Mouse (Mus musculus): ENCODE results near the gene Gm5737. TPM values are rescaled to one million over a fixed set of nuclear protein-coding genes. Genes with fewer than 3 reads are reported as not detected.

The Gm5737 gene
- total and polyA plus RNA-seq, 3 experiments, result 0.34 to 0.70 TPM; not detected in 1

- no peaks in the 10 kb centered on the region for H3K79me2 ChIP-seq (replicated peaks; ENCODE audit: control insufficient read depth, insufficient read depth, low read length)
- TF ChIP-seq EP300 (IDR thresholded peaks at IDR 0.05; ENCODE audit: insufficient read depth, low read depth, low read length), result no peak
- no peak for TF ChIP-seq CTCF (IDR thresholded peaks at IDR 0.05)
- H3K9ac ChIP-seq (ENCODE audit: low read depth, low read length), result no peak overlapping the region
- no peaks in the 10 kb centered on the region for H3K27me3 ChIP-seq (ENCODE audit: control insufficient read depth, insufficient read depth, low read length)
- 96% methylated on average over 4 of the region's 4 CpGs for WGBS
- intact Hi-C loops (cut with DNase I), result no loop called here
- no peak overlapping the region for H3K4me3 ChIP-seq
- H3K4me1 ChIP-seq (ENCODE audit: control insufficient read depth, insufficient read depth, low read length), result peaks cover 1% of the 10 kb centered on the region; the same call in 1 of the 2 replicates
- no peak for DNase-seq
- H3K36me3 ChIP-seq (ENCODE audit: control insufficient read depth, insufficient read depth, low read length), result no peaks in the 10 kb centered on the region; the same call in none of the 2 replicates
- H3K27ac ChIP-seq, result no peak overlapping the region
These were observed 68.6 kb downstream of the Gm5737 start for GRCm38 (mm10) chr7:120880770-120881169.

Other genes with a start within 250 kb of the Gm5737 start
- gene Uqcrc2, start 177.2 kb upstream of the Gm5737 start, total RNA-seq (2021), result 1,000 to 10,000 TPM; 1,049 to 1,165 TPM
- gene Uqcrc2, start 177.2 kb upstream of the Gm5737 start, polyA plus RNA-seq (2012; rRNA removed), result 476 and 1,108 TPM in 2 replicates
- gene Pdzd9, start 142.0 kb upstream of the Gm5737 start, total RNA-seq (2021), result not detected
- not detected in 2 replicates for gene Pdzd9, start 142.0 kb upstream of the Gm5737 start, polyA plus RNA-seq (2012; rRNA removed)
- gene Mosmo, start 134.7 kb upstream of the Gm5737 start, total RNA-seq (2021), result 10 to 100 TPM; 27.8 to 29.6 TPM
- 27.5 and 32.0 TPM in 2 replicates for gene Mosmo, start 134.7 kb upstream of the Gm5737 start, polyA plus RNA-seq (2012; rRNA removed)
- 1 to 10 TPM; 3.1 to 5.0 TPM for gene Vwa3a, start 73.0 kb upstream of the Gm5737 start, total RNA-seq (2021)
- 4.5 and 7.9 TPM in 2 replicates for gene Vwa3a, start 73.0 kb upstream of the Gm5737 start, polyA plus RNA-seq (2012; rRNA removed)
- 10 to 100 TPM; 23.9 to 28.9 TPM for gene Eef2k, start 30.5 kb downstream of the Gm5737 start, total RNA-seq (2021)
- gene Eef2k, start 30.5 kb downstream of the Gm5737 start, polyA plus RNA-seq (2012; rRNA removed), result 22.8 and 27.4 TPM in 2 replicates
- gene Polr3e, start 105.4 kb downstream of the Gm5737 start, total RNA-seq (2021), result 1 to 10 TPM; 8.0 to 8.3 TPM
- 6.1 and 8.5 TPM in 2 replicates for gene Polr3e, start 105.4 kb downstream of the Gm5737 start, polyA plus RNA-seq (2012; rRNA removed)
- 10 to 100 TPM in 1 of 2 experiments, 1 to 10 TPM in 1; 8.8 to 34.9 TPM for gene Cdr2, start 169.9 kb downstream of the Gm5737 start, total RNA-seq (2021)
- 11.0 TPM in 2 replicates for gene Cdr2, start 169.9 kb downstream of the Gm5737 start, polyA plus RNA-seq (2012; rRNA removed)
- gene Mfsd13b, start 170.1 kb downstream of the Gm5737 start, total RNA-seq (2021), result not detected
- gene Mfsd13b, start 170.1 kb downstream of the Gm5737 start, polyA plus RNA-seq (2012; rRNA removed), result 0.47 TPM in 1 of 2 replicates, not detected in the other
- 10 to 100 TPM; 80.7 to 85.1 TPM for gene Mettl9, start 222.1 kb downstream of the Gm5737 start, total RNA-seq (2021)
- gene Mettl9, start 222.1 kb downstream of the Gm5737 start, polyA plus RNA-seq (2012; rRNA removed), result 23.5 and 40.2 TPM in 2 replicates